Comparison of ENCODE assay signal across 8 mouse cellular contexts in the genomic region with DNA sequence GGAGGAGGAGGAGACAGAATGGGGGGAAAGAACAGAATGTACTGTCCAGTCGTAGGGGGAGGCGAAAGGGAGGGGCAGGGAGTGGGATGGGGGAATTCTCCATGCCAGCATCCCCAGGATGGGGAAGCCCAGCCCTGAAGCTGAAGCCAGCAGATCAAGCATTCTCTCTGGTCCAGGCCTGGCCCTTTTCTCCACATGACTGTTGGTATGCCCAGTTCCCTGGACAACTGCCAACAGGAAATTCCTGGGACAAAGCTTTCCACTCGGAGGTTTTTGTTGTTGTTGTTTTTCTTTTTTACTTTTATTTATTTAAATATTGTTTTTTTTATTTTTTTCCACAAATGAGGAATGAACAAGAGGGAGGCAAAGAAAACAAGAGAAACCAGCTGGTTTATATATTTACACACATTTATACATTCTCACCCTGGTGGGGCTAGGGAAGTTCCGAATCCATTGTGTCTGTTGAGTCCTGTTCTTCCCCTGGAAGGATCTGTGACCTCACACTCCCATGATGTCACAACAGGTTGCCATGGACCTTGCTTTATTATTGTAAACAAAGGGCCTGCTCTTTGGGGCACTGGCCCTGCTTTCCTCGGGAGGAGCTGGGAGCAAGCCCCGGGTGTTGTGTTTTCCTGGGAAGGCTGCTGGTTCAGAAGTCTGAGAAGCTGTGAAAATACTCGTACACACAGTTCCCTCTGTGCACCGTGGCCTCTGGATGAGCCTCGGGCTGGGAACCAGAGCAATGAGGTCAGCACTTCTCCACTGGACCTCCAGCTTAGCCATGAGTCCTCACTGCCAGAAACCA.
DNase-seq lines count a peak whose midpoint lies in the region; ATAC-seq and TF ChIP-seq lines count a peak whose summit lies in the region.

No protein-coding gene starts in this region.

- H3K4me3 ChIP-seq in brown adipose tissue, adult 24 weeks (ENCODE audit: insufficient read depth, low read depth, low read length): no peak overlapping the region
- no peak overlapping the region for H3K4me3 ChIP-seq in intestine, embryonic 14.5 days (ENCODE audit: low read depth, low read length)
- no peak overlapping the region for H3K4me3 ChIP-seq in lung, embryonic 14.5 days (ENCODE audit: low read depth, low read length)
- no peak overlapping the region for H3K4me3 ChIP-seq in stomach, postnatal 0 days (ENCODE audit: low read depth, low read length)

- DNase-seq in left cerebral cortex, postnatal 14 days (ENCODE audit: low spot score in 2 of 2): peak; percentile 58 to 69
- DNase-seq in left cerebral cortex, postnatal 25 days (ENCODE audit: low spot score in 2 of 2): no peak
- DNase-seq in gastrocnemius, postnatal 14 days: peak; percentile 77
- DNase-seq in intestine, embryonic 14.5 days (ENCODE audit: low spot score): no peak
- DNase-seq in lung, embryonic 14.5 days: peak; percentile 92
- peak; percentile 57 for DNase-seq in stomach, postnatal 0 days (ENCODE audit: low spot score)
- DNase-seq in thymus, postnatal 10 days (ENCODE audit: low spot score in 2 of 2): no peak

- H3K36me3 ChIP-seq in intestine, embryonic 14.5 days (ENCODE audit: control insufficient read depth, insufficient read depth, low read length): no peaks in the 10 kb centered on the region
- no peaks in the 10 kb centered on the region for H3K36me3 ChIP-seq in lung, embryonic 14.5 days (ENCODE audit: insufficient read depth)
- no peaks in the 10 kb centered on the region for H3K36me3 ChIP-seq in stomach, postnatal 0 days (ENCODE audit: control insufficient read depth, insufficient read depth, low read length)

- H3K9me3 ChIP-seq in intestine, embryonic 14.5 days (ENCODE audit: control insufficient read depth, low read length): no peaks in the 10 kb centered on the region
- no peaks in the 10 kb centered on the region for H3K9me3 ChIP-seq in lung, embryonic 14.5 days (ENCODE audit: low read depth, low read length)
- no peaks in the 10 kb centered on the region for H3K9me3 ChIP-seq in stomach, postnatal 0 days (ENCODE audit: control insufficient read depth, low read length)

- no peaks in the 10 kb centered on the region for H3K27me3 ChIP-seq in intestine, embryonic 14.5 days (replicated peaks; ENCODE audit: control insufficient read depth, insufficient read depth, low read length)
- H3K27me3 ChIP-seq in lung, embryonic 14.5 days (ENCODE audit: insufficient read depth, low read length): no peaks in the 10 kb centered on the region
- no peaks in the 10 kb centered on the region for H3K27me3 ChIP-seq in stomach, postnatal 0 days (ENCODE audit: control insufficient read depth, insufficient read depth, low read length)

- peak overlapping the region; percentile 60 for H3K27ac ChIP-seq in brown adipose tissue, adult 24 weeks (replicated peaks; ENCODE audit: low read depth, low read length)
- H3K27ac ChIP-seq in intestine, embryonic 14.5 days (ENCODE audit: low read depth): peak overlapping the region; percentile 65
- H3K27ac ChIP-seq in lung, embryonic 14.5 days (ENCODE audit: low read depth): peak overlapping the region; percentile 71; the same call in 1 of the 2 replicates
- peak overlapping the region; percentile 19 for H3K27ac ChIP-seq in stomach, postnatal 0 days (replicated peaks)

- intact Hi-C loops in left cerebral cortex, postnatal 14 days (cut with DNase I): loop anchor here (5.0 to 10.0 kb wide), 2 partner anchors 90 to 137 kb away; a partner anchor contains a TSS
- intact Hi-C loops in left cerebral cortex, postnatal 25 days (cut with DNase I): no loop called here
- intact Hi-C loops in gastrocnemius, postnatal 14 days (cut with DNase I; ENCODE audit: low total_unique reads): no loop called here

- ATAC-seq in intestine, embryonic 14.5 days (replicated peaks; ENCODE audit: low FRiP score, low TSS enrichment, low read depth): peak; percentile 51; the same call in 1 of the 2 replicates
- peak; percentile 77 for ATAC-seq in lung, embryonic 14.5 days (ENCODE audit: insufficient read depth)
- ATAC-seq in stomach, postnatal 0 days (ENCODE audit: low FRiP score, low TSS enrichment): peak; percentile 70

- H3K4me2 ChIP-seq in intestine, embryonic 14.5 days (ENCODE audit: low read length): no peak overlapping the region; the same call in 1 of the 2 replicates
- H3K4me2 ChIP-seq in lung, embryonic 14.5 days: no peak overlapping the region
- H3K4me2 ChIP-seq in stomach, postnatal 0 days (replicated peaks; ENCODE audit: low read depth): no peak overlapping the region

- no peak overlapping the region for H3K9ac ChIP-seq in intestine, embryonic 14.5 days (ENCODE audit: low read length)
- no peak overlapping the region for H3K9ac ChIP-seq in lung, embryonic 14.5 days
- no peak overlapping the region for H3K9ac ChIP-seq in stomach, postnatal 0 days (ENCODE audit: low read length)

- peak; percentile 71 for TF ChIP-seq EP300 in stomach, postnatal 0 days (optimal IDR thresholded peaks at IDR 0.05)

- WGBS in intestine, embryonic 14.5 days: 29% methylated on average over 9 of the region's 9 CpGs
- 21% methylated on average over 9 of the region's 9 CpGs for WGBS in lung, embryonic 14.5 days
- WGBS in stomach, postnatal 0 days: 23% methylated on average over 9 of the region's 9 CpGs

- H3K4me1 ChIP-seq in brown adipose tissue, adult 24 weeks (ENCODE audit: control insufficient read depth, insufficient read depth, insufficient read length, low read length): no peaks in the 10 kb centered on the region; the same call in 1 of the 2 replicates
- H3K4me1 ChIP-seq in intestine, embryonic 14.5 days (replicated peaks; ENCODE audit: control insufficient read depth, insufficient read depth, low read length): peaks cover 7% of the 10 kb centered on the region
- peaks cover 13% of the 10 kb centered on the region for H3K4me1 ChIP-seq in lung, embryonic 14.5 days (ENCODE audit: insufficient read depth)
- H3K4me1 ChIP-seq in stomach, postnatal 0 days (replicated peaks; ENCODE audit: control insufficient read depth, insufficient read depth): no peaks in the 10 kb centered on the region

- no peak for TF ChIP-seq CTCF in lung, embryonic 14.5 days (IDR thresholded peaks at IDR 0.05; ENCODE audit: low read depth)
- no peak for TF ChIP-seq CTCF in stomach, postnatal 0 days (IDR thresholded peaks at IDR 0.05; ENCODE audit: low read depth)

Comparison
In these comparisons a context has a peak if more than half of its experiments do, and no peak if none do; other contexts are left out.
1. DNase-seq: peak in left cerebral cortex, postnatal 14 days (2 of 2), gastrocnemius, postnatal 14 days (single experiment), lung, embryonic 14.5 days (single experiment) and stomach, postnatal 0 days (single experiment); none in left cerebral cortex, postnatal 25 days (0 of 2), intestine, embryonic 14.5 days (single experiment) and thymus, postnatal 10 days (0 of 2).
2. H3K27ac ChIP-seq: peak in every context shown above with its lines; median percentile 71 in lung, embryonic 14.5 days; 65 in intestine, embryonic 14.5 days; 60 in brown adipose tissue, adult 24 weeks; 19 in stomach, postnatal 0 days.
3. Peak in every context shown above with its lines, with median percentiles within 50 percentile points of each other: ATAC-seq.